Mouse (Mus musculus): ENCODE data around the gene Anxa6. TPM values are rescaled to one million over a fixed set of nuclear protein-coding genes. Genes with fewer than 3 reads are reported as not detected.

Anxa6 gene
- total and polyA plus RNA-seq, 3 experiments: 47.0 to 49.4 TPM; not detected in 1

- Histone ChIP-seq H3K27ac (ENCODE audit: control insufficient read depth, low read depth, low read length) (no peak overlapping the region), H3K79me2 (ENCODE audit: control insufficient read depth, insufficient read depth, low read length, poor library complexity) (peaks cover 9% of the 10 kb centered on the region; the same call in 1 of the 2 replicates), H3K9me3 (replicated peaks; ENCODE audit: insufficient read depth, low read length) (no peaks in the 10 kb centered on the region), H3K9ac (ENCODE audit: control insufficient read depth, low read depth, low read length, poor library complexity, severe bottlenecking) (no peak overlapping the region), H3K27me3 (ENCODE audit: control insufficient read depth in 1 of 2, insufficient read depth in 2 of 2, low read length in 2 of 2) (no peaks in the 10 kb centered on the region), H3K36me3 (ENCODE audit: control insufficient read depth in 1 of 2, insufficient read depth in 2 of 2, low read length in 2 of 2) (peaks cover 0 to under 1% of the 10 kb centered on the region in 2 experiments; a peak in 2 of 4 replicates), H3K4me1 (ENCODE audit: control insufficient read depth in 1 of 2, insufficient read depth in 2 of 2, low read length in 2 of 2) (peaks cover 2 to 13% of the 10 kb centered on the region in 2 experiments; a peak in 2 of 4 replicates), H3K4me3 (ENCODE audit: control insufficient read depth in 1 of 2, insufficient read depth in 1 of 2, low read depth in 2 of 2, low read length in 2 of 2) (no peak overlapping the region)
- TF ChIP-seq MYB (IDR thresholded peaks at IDR 0.05; ENCODE audit: low read depth, low read length) (no peak), SMC3 (IDR thresholded peaks at IDR 0.05; ENCODE audit: low read depth, low read length) (no peak), ETS1 (IDR thresholded peaks at IDR 0.05; ENCODE audit: low read depth, low read length) (no peak), POLR2A (IDR thresholded peaks at IDR 0.05; ENCODE audit: control insufficient read depth in 1 of 2, insufficient read depth in 1 of 2, low read depth in 1 of 2, low read length in 2 of 2, poor library complexity in 1 of 2) (no peak)
- no peak for DNase-seq (ENCODE audit: low read depth, low spot score)
Measured at GRCm38 (mm10) chr11:54949717-54950116, 83.5 kb downstream of the Anxa6 start.

DNA sequence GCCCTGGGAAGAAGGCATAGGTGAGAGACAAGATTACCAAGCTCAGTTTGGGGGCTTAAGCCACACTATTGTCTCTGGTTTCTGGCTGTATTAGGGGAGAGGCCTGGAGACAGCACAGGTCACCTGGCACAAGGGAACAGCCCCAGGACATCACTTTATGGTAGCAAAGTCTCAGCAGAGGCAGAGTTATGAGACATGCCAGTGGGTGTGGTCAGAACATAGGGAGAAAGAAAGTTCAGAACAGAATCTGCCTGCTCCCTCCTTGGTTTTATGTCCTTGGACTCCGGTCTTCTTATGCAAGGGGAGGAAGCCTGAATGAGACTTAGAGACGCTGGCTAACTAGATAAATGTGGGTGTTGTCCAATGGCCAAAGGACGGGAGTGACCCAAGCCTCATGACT lies 88.5 kb downstream of the Anxa6 start:
- Histone ChIP-seq H3K27me3 (ENCODE audit: control insufficient read depth in 1 of 2, insufficient read depth in 2 of 2, low read length in 2 of 2) (no peaks in the 10 kb centered on the region), H3K9me3 (replicated peaks; ENCODE audit: insufficient read depth, low read length) (no peaks in the 10 kb centered on the region), H3K9ac (ENCODE audit: control insufficient read depth, low read depth, low read length, poor library complexity, severe bottlenecking) (no peak overlapping the region), H3K4me3 (ENCODE audit: control insufficient read depth in 1 of 2, insufficient read depth in 1 of 2, low read depth in 2 of 2, low read length in 2 of 2) (no peak overlapping the region), H3K79me2 (ENCODE audit: control insufficient read depth, insufficient read depth, low read length, poor library complexity) (no peaks in the 10 kb centered on the region), H3K27ac (ENCODE audit: control insufficient read depth, low read depth, low read length) (no peak overlapping the region), H3K4me1 (ENCODE audit: control insufficient read depth in 1 of 2, insufficient read depth in 2 of 2, low read length in 2 of 2) (no peaks in the 10 kb centered on the region), H3K36me3 (ENCODE audit: control insufficient read depth in 1 of 2, insufficient read depth in 2 of 2, low read length in 2 of 2) (no peaks in the 10 kb centered on the region)
- TF ChIP-seq NELFE (IDR thresholded peaks at IDR 0.05; ENCODE audit: low read depth, low read length): no peak
- no peak for TF ChIP-seq SMC3 (IDR thresholded peaks at IDR 0.05; ENCODE audit: low read depth, low read length)
- no peak for TF ChIP-seq CTCF (IDR thresholded peaks at IDR 0.05 in 2 of 3, conservative IDR thresholded peaks at IDR 0.05 in 1 of 3; ENCODE audit: control insufficient read depth in 1 of 3, insufficient read depth in 1 of 3, low read depth in 2 of 3, low read length in 3 of 3, poor library complexity in 1 of 3, severe bottlenecking in 1 of 3)
- no peak for TF ChIP-seq MAX (IDR thresholded peaks at IDR 0.05; ENCODE audit: low read length)
- no peak for TF ChIP-seq MYB (IDR thresholded peaks at IDR 0.05; ENCODE audit: low read depth, low read length)
- TF ChIP-seq UBTF (IDR thresholded peaks at IDR 0.05; ENCODE audit: borderline replicate concordance, insufficient read depth, low read depth, low read length): no peak
- no peak for TF ChIP-seq ZMIZ1 (IDR thresholded peaks at IDR 0.05; ENCODE audit: low read depth, low read length)
- TF ChIP-seq MYC (IDR thresholded peaks at IDR 0.05; ENCODE audit: low read depth, low read length): no peak
- no peak for TF ChIP-seq MAZ (IDR thresholded peaks at IDR 0.05; ENCODE audit: low read depth, low read length)
- TF ChIP-seq KAT2A (conservative IDR thresholded peaks at IDR 0.05; ENCODE audit: low read depth, low read length): no peak
- no peak for TF ChIP-seq USF1 (IDR thresholded peaks at IDR 0.05; ENCODE audit: low read depth, low read length)
- no peak for TF ChIP-seq ELF1 (IDR thresholded peaks at IDR 0.05; ENCODE audit: low read depth, low read length)
- no peak for TF ChIP-seq HCFC1 (IDR thresholded peaks at IDR 0.05; ENCODE audit: low read depth, low read length)
- no peak for DNase-seq (ENCODE audit: low read depth, low spot score)

DNA sequence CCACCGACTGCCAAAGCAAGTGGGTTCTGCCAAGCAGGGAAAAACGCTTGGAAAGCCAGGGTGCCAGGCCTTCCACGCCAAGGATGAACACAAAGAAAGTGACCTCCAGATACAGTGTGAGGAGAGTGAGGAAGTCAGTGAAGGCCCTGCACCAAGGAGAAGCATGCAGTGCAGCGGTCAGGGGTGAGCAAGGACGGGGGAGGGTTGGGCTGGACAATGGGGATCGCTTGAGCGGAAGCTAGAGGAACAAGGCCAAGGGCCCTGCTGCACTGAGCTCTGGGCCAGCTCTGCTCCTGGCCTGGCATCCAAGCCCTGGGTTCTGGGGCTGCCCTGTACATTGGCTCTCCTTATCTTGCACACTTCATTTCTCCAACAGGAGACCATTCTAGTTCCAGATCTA lies 93.2 kb downstream of the Anxa6 start:
- Histone ChIP-seq H3K79me2 (ENCODE audit: control insufficient read depth, insufficient read depth, low read length, poor library complexity) (no peaks in the 10 kb centered on the region), H3K4me1 (ENCODE audit: control insufficient read depth in 1 of 2, insufficient read depth in 2 of 2, low read length in 2 of 2) (peaks cover 11 to 26% of the 10 kb centered on the region in 2 experiments), H3K27me3 (ENCODE audit: control insufficient read depth in 1 of 2, insufficient read depth in 2 of 2, low read length in 2 of 2) (no peaks in the 10 kb centered on the region), H3K4me3 (ENCODE audit: control insufficient read depth in 1 of 2, insufficient read depth in 1 of 2, low read depth in 2 of 2, low read length in 2 of 2) (no peak overlapping the region), H3K36me3 (ENCODE audit: control insufficient read depth in 1 of 2, insufficient read depth in 2 of 2, low read length in 2 of 2) (peaks cover 0 to 18% of the 10 kb centered on the region in 2 experiments; a peak in 3 of 4 replicates), H3K9me3 (replicated peaks; ENCODE audit: insufficient read depth, low read length) (no peaks in the 10 kb centered on the region), H3K27ac (ENCODE audit: control insufficient read depth, low read depth, low read length) (no peak overlapping the region), H3K9ac (ENCODE audit: control insufficient read depth, low read depth, low read length, poor library complexity, severe bottlenecking) (no peak overlapping the region)
- no peak for DNase-seq (ENCODE audit: low read depth, low spot score)
- TF ChIP-seq ZC3H11A (IDR thresholded peaks at IDR 0.05; ENCODE audit: low read depth, low read length) (no peak), SIN3A (IDR thresholded peaks at IDR 0.05; ENCODE audit: low read length) (no peak), MXI1 (IDR thresholded peaks at IDR 0.05; ENCODE audit: low read depth, low read length) (no peak), RAD21 (IDR thresholded peaks at IDR 0.05; ENCODE audit: low read depth, low read length) (no peak), UBTF (IDR thresholded peaks at IDR 0.05; ENCODE audit: borderline replicate concordance, insufficient read depth, low read depth, low read length) (no peak), USF1 (IDR thresholded peaks at IDR 0.05; ENCODE audit: low read depth, low read length) (no peak), POLR2A (IDR thresholded peaks at IDR 0.05; ENCODE audit: control insufficient read depth in 1 of 2, insufficient read depth in 1 of 2, low read depth in 1 of 2, low read length in 2 of 2, poor library complexity in 1 of 2) (no peak), MAZ (IDR thresholded peaks at IDR 0.05; ENCODE audit: low read depth, low read length) (no peak), BHLHE40 (IDR thresholded peaks at IDR 0.05; ENCODE audit: borderline replicate concordance, low read depth, low read length) (no peak), POLR2AphosphoS5 (IDR thresholded peaks at IDR 0.05; ENCODE audit: borderline replicate concordance, low read depth, low read length) (no peak), CHD1 (IDR thresholded peaks at IDR 0.05; ENCODE audit: low read depth, low read length) (no peak), POLR2AphosphoS2 (IDR thresholded peaks at IDR 0.05; ENCODE audit: low read length) (no peak), NRF1 (IDR thresholded peaks at IDR 0.05; ENCODE audit: insufficient read depth, low read depth, low read length, poor library complexity, severe bottlenecking) (no peak), TBP (IDR thresholded peaks at IDR 0.05; ENCODE audit: low read depth, low read length) (no peak), GABPA (IDR thresholded peaks at IDR 0.05; ENCODE audit: low read depth, low read length) (no peak), SMC3 (IDR thresholded peaks at IDR 0.05; ENCODE audit: low read depth, low read length) (no peak)
